Mouse (Mus musculus) heart, embryonic 11.5 days (tissue): ENCODE measurements around the gene Tcte1. TPM values are rescaled to one million over a fixed set of nuclear protein-coding genes. Genes with fewer than 3 reads are reported as not detected.

Experiments
- ATAC-seq: fragments of 200-750 bp; cut with Nextera tagmentation; replicated peaks from 2 replicates; pipeline ENCODE4 v1.8.0; 2017; ENCODE audit warnings: moderate library complexity; ENCODE audit not compliant: insufficient number of reproducible peaks, low FRiP score, low TSS enrichment
- H3K27ac ChIP-seq: fragments of 300-500 bp; sonication (generic); 2 replicates; pipeline ENCODE4 v1.5.1; 2014; ENCODE audit warnings: mild to moderate bottlenecking, low read depth, low read length
- H3K27me3 ChIP-seq: fragments of 300-500 bp; sonication (generic); 2 replicates; pipeline ENCODE4 v1.6.1; 2014; ENCODE audit warnings: mild to moderate bottlenecking, low read length, mixed read lengths; ENCODE audit not compliant: control insufficient read depth, insufficient read depth
- H3K36me3 ChIP-seq: fragments of 300-500 bp; sonication (generic); 2 replicates; pipeline ENCODE4 v1.6.1; 2014; ENCODE audit warnings: mild to moderate bottlenecking, low read length, moderate library complexity, mixed read lengths; ENCODE audit not compliant: control insufficient read depth, insufficient read depth
- H3K4me1 ChIP-seq: fragments of 300-500 bp; sonication (generic); 2 replicates; pipeline ENCODE4 v1.6.1; 2014; ENCODE audit warnings: low read length; ENCODE audit not compliant: control insufficient read depth, insufficient read depth
- H3K4me2 ChIP-seq: fragments of 300-500 bp; sonication (generic); 2 replicates; pipeline ENCODE4 v1.6.1; 2014; ENCODE audit warnings: mild to moderate bottlenecking, moderate library complexity
- H3K4me3 ChIP-seq: fragments of 300-500 bp; sonication (generic); 2 replicates; pipeline ENCODE4 v1.5.1; 2014; ENCODE audit warnings: low read depth, low read length
- H3K9ac ChIP-seq: fragments of 300-500 bp; sonication (generic); 2 replicates; pipeline ENCODE4 v1.6.1; 2014; ENCODE audit warnings: mild to moderate bottlenecking, low read depth, low read length, moderate library complexity
- H3K9me3 ChIP-seq: fragments of 300-500 bp; sonication (generic); replicated peaks from 2 replicates; pipeline ENCODE4 v1.6.1; 2016; ENCODE audit warnings: low read length; ENCODE audit not compliant: control insufficient read depth
- WGBS: fragments of 180-500 bp; shearing (Covaris S2); extraction: QIAGEN DNeasy Blood & Tissue Kit; methylation state at CpG from one replicate; pipeline ENCODE4 v1.1.7; 2014; ENCODE audit not compliant: insufficient replicate concordance; 5-methylcytosine and 5-hydroxymethylcytosine counted together
- polyA plus RNA-seq: library from polyadenylated mRNA; unstranded; fragments of >200 nt; fragmentation: Nextera tagmentation; extraction: Ambion mirVana; gene quantifications from 2 replicates; pipeline ENCODE4 v1.2.1, GENCODE M21; 2014

Gene Tcte1
- polyA plus RNA-seq, 1 experiment from 2014 or later = 0.13 TPM

- ATAC-seq = peak; percentile 2; the same call in 1 of the 2 replicates
- peaks cover 23% of the 10 kb centered on the region for H3K4me1 ChIP-seq
- peaks cover 22% of the 10 kb centered on the region for H3K36me3 ChIP-seq
- no peaks in the 10 kb centered on the region for H3K9me3 ChIP-seq
- H3K27me3 ChIP-seq = no peaks in the 10 kb centered on the region
- WGBS = 2% methylated on average over 17 of the region's 17 CpGs
- H3K27ac ChIP-seq = peak overlapping the region; percentile 99
- H3K4me2 ChIP-seq = peak overlapping the region; percentile 95
- peak overlapping the region; percentile 100 for H3K4me3 ChIP-seq
- H3K9ac ChIP-seq = peak overlapping the region; percentile 100
Observed at GRCm38 (mm10) chr17:45574129-45574761, 51.0 kb downstream of the Tcte1 start.

GRCm38 (mm10) chr17:45575123-45575897 lies 52.1 kb downstream of the Tcte1 start:
- H3K9ac ChIP-seq = peak overlapping the region; percentile 100; the same call in 1 of the 2 replicates
- no peak overlapping the region for H3K27ac ChIP-seq
- no peak overlapping the region for H3K4me3 ChIP-seq
- peak overlapping the region; percentile 8; the same call in 1 of the 2 replicates for H3K4me2 ChIP-seq
- H3K9me3 ChIP-seq = no peaks in the 10 kb centered on the region
- ATAC-seq = no peak
- no peaks in the 10 kb centered on the region for H3K27me3 ChIP-seq
- H3K36me3 ChIP-seq = peaks cover 12% of the 10 kb centered on the region
- H3K4me1 ChIP-seq = peaks cover 23% of the 10 kb centered on the region
- 92% methylated on average over 8 of the region's 8 CpGs for WGBS

- Histone ChIP-seq H3K36me3 (no peaks in the 10 kb centered on the region), H3K9me3 (no peaks in the 10 kb centered on the region), H3K4me1 (peaks cover 22% of the 10 kb centered on the region), H3K4me3 (no peak overlapping the region), H3K27me3 (no peaks in the 10 kb centered on the region), H3K27ac (peak overlapping the region; percentile 12; the same call in 1 of the 2 replicates), H3K9ac (no peak overlapping the region), H3K4me2 (no peak overlapping the region)
- no peak for ATAC-seq
- whole genome bisulfite sequencing = 29% methylated on average over 5 of the region's 5 CpGs
Observed at GRCm38 (mm10) chr17:45578242-45578641, 55.0 kb downstream of the Tcte1 start.

- Histone ChIP-seq H3K4me1 (peaks cover 27% of the 10 kb centered on the region), H3K4me3 (no peak overlapping the region), H3K9me3 (no peaks in the 10 kb centered on the region), H3K4me2 (no peak overlapping the region), H3K36me3 (no peaks in the 10 kb centered on the region), H3K9ac (no peak overlapping the region), H3K27me3 (no peaks in the 10 kb centered on the region), H3K27ac (no peak overlapping the region)
- ATAC-seq = no peak
- WGBS = 74% methylated on average over 7 of the region's 7 CpGs
Observed at GRCm38 (mm10) chr17:45578843-45579242, 55.6 kb downstream of the Tcte1 start.

- H3K27ac ChIP-seq = no peak overlapping the region
- peaks cover 29% of the 10 kb centered on the region for H3K4me1 ChIP-seq
- no peak overlapping the region for H3K4me3 ChIP-seq
- ATAC-seq = no peak
- WGBS = 87% methylated on average over 4 of the region's 4 CpGs
- no peak overlapping the region for H3K9ac ChIP-seq
- H3K4me2 ChIP-seq = no peak overlapping the region
- H3K27me3 ChIP-seq = no peaks in the 10 kb centered on the region
- no peaks in the 10 kb centered on the region for H3K9me3 ChIP-seq
- no peaks in the 10 kb centered on the region for H3K36me3 ChIP-seq
Observed at GRCm38 (mm10) chr17:45579554-45579953, 56.3 kb downstream of the Tcte1 start.

- Histone ChIP-seq H3K4me1 (peaks cover 39% of the 10 kb centered on the region), H3K27ac (peak overlapping the region; percentile 17; the same call in 1 of the 2 replicates), H3K4me2 (no peak overlapping the region), H3K36me3 (no peaks in the 10 kb centered on the region), H3K9ac (peak overlapping the region; percentile 34), H3K9me3 (no peaks in the 10 kb centered on the region), H3K27me3 (no peaks in the 10 kb centered on the region), H3K4me3 (no peak overlapping the region)
- WGBS = 41% methylated on average over 12 of the region's 12 CpGs
- ATAC-seq = no peak
Observed at GRCm38 (mm10) chr17:45580958-45581477, 57.8 kb downstream of the Tcte1 start.

GRCm38 (mm10) chr17:45581567-45581983 lies 58.3 kb downstream of the Tcte1 start:
- Histone ChIP-seq H3K36me3 (no peaks in the 10 kb centered on the region), H3K27ac (no peak overlapping the region), H3K27me3 (no peaks in the 10 kb centered on the region), H3K9me3 (no peaks in the 10 kb centered on the region), H3K4me2 (no peak overlapping the region), H3K9ac (no peak overlapping the region), H3K4me1 (peaks cover 42% of the 10 kb centered on the region), H3K4me3 (no peak overlapping the region)
- ATAC-seq = no peak
- 18% methylated on average over 2 of the region's 2 CpGs for WGBS

- Histone ChIP-seq H3K4me3 (no peak overlapping the region), H3K9ac (no peak overlapping the region), H3K9me3 (no peaks in the 10 kb centered on the region), H3K27ac (no peak overlapping the region), H3K36me3 (0 out of 2 replicates have a peak, but pooled peaks cover 2% of the 10 kb centered on the region), H3K4me1 (peaks cover 42% of the 10 kb centered on the region), H3K27me3 (no peaks in the 10 kb centered on the region), H3K4me2 (no peak overlapping the region)
- no peak for ATAC-seq
- 74% methylated on average over 6 of the region's 6 CpGs for WGBS
Observed at GRCm38 (mm10) chr17:45582188-45582587, 59.0 kb downstream of the Tcte1 start.
